Mouse (Mus musculus) gastrocnemius, postnatal 36 days (tissue): ENCODE results near the gene Chdh. TPM values are rescaled to one million over a fixed set of nuclear protein-coding genes. Genes with fewer than 3 reads are reported as not detected.
A peak's percentile ranks its signal among the peaks of the same experiment; 100 is the strongest.

Experiments
- DNase-seq, 2 experiments: peaks; one replicate each; pipeline ENCODE4 v3.0.0; 2022
- intact Hi-C: fragments of 180-260 bp; cut with DNase I; formaldehyde crosslinking; loops from one replicate; pipeline ENCODE4 v1.15.1; 2025
- total RNA-seq, 2 experiments: library from RNA; stranded (reverse); gene quantifications; 2 replicates each; pipeline ENCODE4 v1.2.3; 2021

Gene Chdh
- total RNA-seq, 2 experiments from 2014 or later, result 0.15 to 0.30 TPM

DNA sequence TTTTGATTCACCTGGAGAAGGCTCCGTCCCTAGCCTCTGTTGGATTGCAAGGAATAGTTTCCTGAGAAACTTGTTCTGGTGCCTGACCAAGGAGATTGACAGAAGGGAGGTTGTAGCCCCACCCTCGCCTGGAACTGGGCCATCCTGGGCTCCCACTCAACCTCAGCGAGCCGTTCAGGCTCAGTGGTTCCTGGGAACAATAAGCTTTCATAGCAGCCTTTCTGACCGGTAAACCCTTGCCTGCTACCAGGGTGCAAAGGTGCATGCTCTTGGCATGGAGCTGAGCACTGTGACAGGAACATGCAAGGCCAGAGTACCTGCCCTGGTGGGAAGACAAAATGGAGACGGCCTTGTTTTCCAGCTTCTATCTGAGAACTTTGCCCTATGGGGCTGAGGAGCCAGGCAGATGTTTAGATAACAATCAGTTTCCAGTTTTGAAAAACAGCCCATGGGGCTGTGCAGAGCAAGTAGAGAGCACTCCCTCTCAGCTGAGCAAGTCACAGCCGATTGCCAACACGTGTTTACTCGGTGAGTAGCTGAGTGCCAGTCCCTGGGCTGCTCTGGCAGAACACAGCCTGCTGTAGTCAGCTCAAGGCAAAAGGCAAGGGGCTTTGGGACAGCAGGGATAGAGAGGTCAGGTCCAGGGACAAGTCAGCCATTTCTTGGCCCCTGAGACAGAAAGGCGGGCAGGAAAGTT, 1.2 kb downstream of the Chdh start:
- intact Hi-C loops, result no loop called here
- DNase-seq, result peak; percentile 39 to 46

DNA sequence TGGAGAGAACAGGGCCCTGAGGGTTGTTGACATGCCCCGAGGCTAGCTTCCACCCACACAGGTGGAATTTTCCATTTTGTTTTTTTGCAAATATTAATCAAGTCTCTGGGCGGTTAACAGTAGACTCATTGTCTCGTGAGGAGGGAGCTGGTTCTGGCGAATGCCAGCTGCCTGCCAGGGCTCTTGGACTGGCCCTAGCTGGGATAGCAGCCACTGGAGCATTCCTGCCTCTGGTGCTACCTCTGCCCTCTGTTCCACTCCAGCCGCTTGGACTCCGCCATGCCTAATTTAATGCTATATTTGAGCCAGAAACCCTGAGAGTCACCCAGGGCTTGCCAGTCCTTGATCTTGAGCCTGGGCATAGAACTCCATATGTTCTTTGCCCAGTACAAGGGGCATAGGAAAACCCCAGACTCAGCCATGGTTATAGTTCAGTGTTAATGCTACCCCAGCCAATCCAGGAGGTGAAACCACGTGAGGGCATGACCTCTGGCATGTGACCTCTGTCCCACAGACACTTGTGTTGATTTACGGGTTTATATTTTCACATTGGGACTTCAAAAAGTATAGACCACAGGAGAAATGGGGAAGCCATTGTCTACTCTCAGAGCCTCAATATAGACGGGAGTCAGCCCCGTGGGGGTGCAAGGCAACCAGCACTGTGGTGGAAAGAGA, 3.2 kb downstream of the Chdh start:
- no peak for DNase-seq
- intact Hi-C loops, result no loop called here

DNA sequence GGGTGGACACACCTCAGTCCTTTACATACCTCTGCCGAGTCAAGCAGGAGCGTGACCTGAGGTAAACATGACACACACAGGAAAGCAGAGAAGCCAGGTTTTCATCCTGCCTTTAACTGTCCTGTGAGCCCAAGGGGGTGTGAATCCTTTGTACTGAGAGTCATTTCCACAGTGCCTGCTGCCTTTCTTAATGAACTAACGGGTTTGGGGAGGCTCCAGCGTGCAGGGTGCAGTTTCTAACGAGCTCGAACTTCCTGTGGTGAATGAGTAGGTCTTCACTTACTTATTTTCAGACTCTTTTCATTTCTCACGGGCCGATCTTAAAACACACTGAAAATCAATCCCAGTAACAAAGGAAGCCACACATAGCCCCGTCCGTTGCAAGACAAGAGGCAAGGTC, 5.7 kb downstream of the Chdh start:
- DNase-seq, result no peak
- intact Hi-C loops, result no loop called here

DNA sequence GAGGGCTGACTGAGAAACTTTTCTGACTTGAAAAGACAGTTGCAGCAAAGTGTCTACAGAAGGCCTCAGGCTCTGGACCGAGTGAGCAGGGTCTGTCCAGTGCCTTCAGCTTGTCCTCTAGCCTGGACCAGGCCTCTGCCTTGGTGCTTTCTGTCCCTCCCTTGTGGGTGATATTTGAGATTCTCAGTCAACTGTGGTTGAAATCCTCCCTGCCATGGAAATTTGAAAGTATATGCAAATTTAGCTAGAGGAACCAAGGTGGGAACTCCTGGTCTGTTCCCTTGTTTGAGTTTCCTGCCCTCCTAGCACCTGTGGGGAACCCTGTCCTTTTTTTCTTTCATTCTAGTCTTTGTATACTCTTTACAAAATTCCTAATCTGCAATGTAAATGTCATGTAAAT, 6.2 kb downstream of the Chdh start:
- no peak for DNase-seq
- intact Hi-C loops, result no loop called here

DNA sequence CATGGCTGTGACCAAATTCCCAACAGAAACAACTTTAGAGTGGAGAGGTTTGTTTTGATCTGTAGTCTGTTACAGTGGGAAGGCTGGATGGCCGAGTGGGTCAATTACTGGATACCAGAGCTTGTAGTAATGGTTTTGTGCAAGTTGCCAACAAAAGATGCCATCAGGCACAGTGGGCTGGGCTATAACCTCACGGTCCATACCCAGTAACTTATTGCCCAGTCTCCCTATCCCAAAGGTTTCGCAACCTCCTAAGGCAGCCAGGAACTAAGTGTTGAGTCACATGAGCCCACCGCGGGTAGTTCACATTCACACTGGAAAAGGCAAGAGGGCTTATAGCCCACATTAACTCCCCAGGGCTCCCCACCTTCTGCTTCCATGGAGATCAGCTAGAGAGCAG, 7.8 kb downstream of the Chdh start:
- intact Hi-C loops, result no loop called here
- no peak for DNase-seq

DNA sequence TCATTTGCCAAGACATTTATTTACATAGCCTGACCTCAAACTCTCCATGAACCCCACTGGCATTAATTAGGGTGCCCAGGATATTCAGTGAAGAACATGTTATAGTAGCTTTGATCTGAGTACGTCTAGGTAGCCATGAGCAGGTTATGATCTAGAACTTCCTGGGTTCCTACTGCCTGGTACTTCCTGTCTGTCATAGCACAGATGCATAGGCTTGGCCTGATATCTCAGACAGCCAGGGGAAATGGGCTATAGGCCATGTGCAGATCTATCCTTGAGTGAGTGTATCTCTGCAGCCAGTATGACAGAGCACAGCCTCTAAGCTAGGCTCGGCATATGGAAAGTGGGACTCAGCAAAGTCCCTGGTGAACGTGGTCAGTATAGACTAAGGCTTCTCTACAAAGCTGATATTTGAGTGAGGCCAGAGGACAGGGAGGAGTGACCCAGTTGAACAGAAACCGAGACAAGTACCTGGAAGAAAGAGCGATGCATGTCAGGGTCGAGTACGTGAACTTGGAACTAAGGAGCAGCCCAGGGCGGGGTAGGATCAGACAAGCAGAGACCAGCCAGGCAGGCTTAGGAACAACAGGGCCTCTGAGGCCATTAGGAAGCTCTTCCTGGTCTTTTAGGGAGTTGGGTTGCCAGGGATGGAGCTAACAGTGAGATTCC, 9.1 kb downstream of the Chdh start:
- intact Hi-C loops, result no loop called here
- no peak for DNase-seq

DNA sequence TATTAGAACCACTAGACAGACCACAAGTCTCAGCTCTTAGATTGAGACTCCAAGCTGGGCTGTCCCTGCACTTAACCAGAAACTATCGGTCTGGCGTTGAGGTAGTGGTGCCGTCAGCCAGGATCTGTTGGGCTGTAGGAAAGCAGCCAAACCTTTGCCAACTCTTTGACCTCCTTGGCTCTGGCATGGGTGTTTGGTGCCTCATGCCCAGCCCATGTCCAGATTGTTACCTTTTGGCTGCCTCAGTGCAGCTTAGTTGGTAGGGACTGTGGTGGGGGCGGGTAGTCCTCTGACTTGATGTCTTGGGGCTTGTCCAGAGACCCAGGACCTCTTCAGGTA, 9.6 kb downstream of the Chdh start:
- intact Hi-C loops, result no loop called here

DNA sequence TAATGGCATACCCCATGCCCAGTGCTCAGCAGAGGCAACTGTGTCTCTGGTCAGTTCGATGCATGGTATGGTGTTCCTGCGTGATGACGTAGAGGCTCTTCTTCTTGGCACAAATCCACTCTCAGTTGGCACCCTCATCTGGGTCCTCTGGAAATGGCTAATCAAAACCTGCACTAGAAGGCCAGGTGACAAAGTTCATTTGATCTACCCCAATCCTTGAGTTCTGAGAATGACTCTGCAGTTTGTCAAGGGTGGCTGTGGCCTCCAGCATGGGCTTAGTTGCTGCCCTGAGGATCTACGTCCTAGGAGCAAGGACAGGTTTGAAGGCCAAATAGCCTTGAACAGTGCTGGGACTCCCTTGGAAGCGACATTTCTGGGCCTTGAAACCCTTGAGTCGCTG, 10.0 kb downstream of the Chdh start:
- DNase-seq, result no peak
- intact Hi-C loops, result no loop called here

More for the DNA sequence above, 9.6 kb downstream of the Chdh start:
- DNase-seq, result no peak

DNA sequence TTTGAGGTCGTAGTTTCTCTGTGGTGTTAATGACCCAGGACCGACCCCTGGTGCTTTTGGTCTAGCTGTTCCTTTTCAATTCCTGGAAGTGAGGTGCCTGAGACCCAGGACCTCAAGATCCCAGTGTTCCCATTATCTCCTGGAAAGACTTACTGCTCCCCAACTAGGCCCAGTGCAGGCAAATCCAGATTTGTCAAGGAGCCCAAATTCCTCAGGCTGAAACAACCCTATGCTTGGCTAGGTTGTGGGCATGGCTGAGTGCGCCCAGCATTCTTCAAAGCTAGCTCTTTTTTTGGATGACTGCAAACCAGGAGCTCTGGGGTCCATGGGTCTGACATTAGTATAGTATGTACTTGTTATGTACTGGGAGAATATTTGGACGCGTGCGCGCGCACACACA, 10.6 kb downstream of the Chdh start:
- intact Hi-C loops, result no loop called here
- no peak for DNase-seq

DNA sequence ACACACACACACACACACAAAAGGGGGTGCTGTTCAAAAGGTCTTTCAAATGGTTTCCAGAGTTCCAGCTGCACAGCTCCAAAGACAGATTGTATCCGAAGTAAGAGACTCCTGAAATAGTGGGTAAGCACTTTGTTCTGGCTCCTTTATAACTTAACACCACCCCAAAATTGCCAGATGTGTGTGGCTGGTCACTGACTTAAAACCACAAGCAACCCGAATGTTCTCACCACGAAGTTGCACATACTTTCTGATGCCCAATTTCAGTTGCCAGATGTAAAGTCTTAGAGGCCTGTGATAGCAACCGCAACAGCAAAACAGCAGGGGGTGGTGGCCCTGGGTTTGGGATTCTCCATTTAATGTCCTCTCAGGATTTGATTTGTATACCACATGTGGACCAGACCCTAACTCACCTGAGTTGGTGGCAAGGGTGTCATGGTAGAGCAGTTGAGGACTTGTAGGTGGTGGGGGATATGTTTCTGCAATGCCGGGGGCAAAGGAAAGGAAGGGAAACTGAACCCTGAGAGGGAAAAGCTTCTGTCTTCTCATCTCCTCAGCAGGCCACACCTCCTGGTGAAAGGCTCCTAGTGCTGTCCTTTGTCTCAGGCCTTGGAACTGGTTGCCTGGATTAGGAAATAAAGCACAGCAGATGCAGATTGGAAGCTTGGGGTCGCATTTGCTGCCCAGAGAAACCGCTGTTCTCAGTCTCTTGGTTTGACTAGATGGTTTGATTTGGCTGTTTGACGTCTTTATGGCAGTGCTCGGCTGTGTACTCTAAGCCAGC, 11.2 kb downstream of the Chdh start:
- intact Hi-C loops, result no loop called here
- DNase-seq, result no peak

DNA sequence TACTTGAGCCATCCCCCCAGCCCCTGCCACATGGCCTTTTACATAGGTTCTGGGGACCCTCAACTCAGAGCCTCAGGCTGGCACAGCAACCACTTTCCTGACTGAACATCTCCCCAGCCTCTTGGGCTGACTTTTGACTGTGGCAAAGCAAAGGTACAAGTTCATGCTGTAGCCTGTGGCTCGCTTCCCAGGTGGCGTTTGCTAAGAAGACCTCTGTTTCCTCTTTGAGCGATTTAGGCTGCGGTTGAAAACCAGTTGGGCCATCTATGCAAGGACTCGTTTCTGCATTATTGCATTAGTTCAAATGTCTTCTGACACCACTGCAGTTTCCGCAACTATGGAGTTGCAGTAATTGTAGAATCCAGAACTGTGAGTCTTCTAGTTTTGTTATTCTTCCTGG, 13.6 kb downstream of the Chdh start:
- intact Hi-C loops, result no loop called here

DNA sequence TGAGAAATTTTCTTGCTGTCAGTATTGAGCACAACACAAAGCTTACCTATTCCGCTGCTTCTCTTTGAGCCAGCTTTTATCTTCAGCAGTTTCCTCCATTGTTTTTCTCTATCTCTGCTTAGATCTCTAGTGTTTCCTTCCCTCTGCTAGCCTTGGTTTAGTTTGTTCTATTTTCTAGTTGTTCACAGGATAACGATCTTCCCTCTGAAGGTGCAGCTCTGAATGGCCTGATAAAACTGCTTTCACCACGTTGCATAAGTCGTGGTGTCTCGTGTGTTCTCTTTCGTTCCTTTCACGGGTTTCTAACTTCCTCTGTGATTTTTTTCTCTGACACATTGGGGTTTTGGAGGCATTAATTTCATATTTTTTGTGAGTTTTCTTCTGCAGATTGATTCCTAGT, 15.6 kb downstream of the Chdh start:
- intact Hi-C loops, result no loop called here
- DNase-seq, result no peak

More for the DNA sequence above, 13.6 kb downstream of the Chdh start:
- no peak for DNase-seq

DNA sequence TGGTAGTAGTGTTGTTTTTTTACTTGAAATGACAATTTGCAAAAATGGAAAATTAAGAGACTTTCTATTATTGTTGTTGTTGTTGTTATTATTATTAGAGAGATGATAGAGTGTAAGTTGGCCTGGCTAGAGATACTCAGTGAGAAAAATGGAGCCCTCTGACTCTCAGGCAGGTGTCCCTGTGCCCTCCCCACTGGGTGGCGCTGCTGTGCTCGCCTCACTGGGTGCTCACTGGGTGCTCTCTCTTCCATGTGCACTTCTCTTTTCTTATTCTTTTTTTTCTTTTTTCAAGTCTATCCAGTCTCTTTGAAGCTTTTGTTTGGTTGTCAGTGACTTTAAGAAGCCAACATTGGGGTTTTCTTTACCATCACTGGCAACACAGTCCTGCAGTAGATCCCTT, 18.6 kb downstream of the Chdh start:
- intact Hi-C loops, result no loop called here

DNA sequence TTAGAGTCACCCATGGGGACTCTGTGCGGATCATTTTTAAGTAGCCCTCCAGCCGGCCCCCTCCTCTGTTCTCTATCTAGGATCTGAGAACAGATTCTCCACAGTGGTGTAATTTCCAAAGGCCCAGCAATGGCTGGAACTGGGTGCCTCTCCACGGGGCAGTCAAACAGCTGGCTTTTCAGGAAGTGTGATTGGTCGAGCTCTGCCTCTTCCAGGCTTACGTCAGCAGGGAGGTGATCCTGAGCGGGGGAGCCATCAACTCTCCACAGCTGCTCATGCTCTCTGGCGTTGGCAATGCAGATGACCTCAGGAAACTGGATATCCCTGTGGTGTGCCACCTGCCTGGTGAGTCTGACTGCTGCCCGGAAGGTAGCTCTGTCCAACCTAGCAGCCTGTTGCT, 24.6 kb downstream of the Chdh start:
- DNase-seq, result no peak
- intact Hi-C loops, result no loop called here

More for the DNA sequence above, 18.6 kb downstream of the Chdh start:
- no peak for DNase-seq

DNA sequence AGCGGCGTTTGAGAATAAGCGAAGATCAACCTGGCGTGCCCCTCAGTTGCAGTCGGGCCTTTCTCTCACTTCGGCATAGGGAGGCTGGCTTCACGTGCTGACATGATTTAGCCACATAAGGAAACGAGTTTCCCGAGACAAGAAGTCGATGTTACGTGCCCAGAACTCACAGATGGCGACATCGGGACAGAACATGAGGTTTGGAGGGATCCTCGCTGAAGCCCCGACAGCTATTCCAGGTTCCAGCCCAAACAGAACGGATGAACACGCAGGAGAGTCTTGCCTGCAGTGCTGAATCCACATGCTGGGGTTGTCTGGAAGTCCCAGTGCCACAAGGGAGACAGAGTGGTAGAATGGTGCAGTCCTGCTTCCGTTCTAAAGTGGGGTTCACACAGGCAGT, 29.6 kb downstream of the Chdh start:
- no peak for DNase-seq
- intact Hi-C loops, result no loop called here

DNA sequence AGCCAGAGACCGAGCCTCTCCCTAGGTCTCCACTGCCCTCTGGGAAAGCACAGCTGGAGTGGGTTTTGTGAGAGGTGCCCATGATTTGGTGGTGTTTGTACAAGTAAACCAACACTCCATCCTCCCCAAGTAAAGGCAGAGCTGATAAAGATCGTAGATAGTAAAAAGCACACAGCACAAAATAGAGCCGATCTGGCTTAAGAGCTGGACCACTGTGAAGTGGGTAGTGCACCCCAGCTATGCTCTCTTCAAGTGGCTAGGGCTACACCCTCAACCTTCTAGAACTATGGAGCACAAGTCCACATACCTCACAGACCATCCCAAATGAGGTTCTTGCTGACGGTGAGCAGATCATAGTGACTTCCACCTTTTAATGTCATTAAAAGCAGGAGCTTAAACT, 30.6 kb downstream of the Chdh start:
- intact Hi-C loops, result no loop called here
- no peak for DNase-seq

DNA sequence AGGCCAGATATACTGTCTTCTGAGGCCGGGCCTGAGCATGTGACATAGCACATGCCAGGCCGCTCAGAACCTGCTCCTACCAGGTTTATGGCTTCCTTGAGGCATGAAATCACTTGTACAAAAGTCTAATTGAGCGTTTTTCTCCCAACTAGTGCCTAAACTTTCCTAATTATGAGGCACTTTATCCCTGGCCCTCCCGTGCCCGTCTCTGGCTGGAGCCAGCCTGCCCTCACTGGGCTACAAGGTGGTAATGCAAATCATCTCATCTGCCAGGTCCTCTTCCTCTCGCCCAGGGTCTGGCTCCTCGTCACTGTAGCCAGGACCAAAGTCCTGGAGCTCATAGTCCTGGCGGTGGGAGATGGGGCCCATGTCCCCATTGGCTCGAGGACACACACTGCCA, 33.0 kb downstream of the Chdh start:
- intact Hi-C loops, result no loop called here
- DNase-seq, result no peak

DNA sequence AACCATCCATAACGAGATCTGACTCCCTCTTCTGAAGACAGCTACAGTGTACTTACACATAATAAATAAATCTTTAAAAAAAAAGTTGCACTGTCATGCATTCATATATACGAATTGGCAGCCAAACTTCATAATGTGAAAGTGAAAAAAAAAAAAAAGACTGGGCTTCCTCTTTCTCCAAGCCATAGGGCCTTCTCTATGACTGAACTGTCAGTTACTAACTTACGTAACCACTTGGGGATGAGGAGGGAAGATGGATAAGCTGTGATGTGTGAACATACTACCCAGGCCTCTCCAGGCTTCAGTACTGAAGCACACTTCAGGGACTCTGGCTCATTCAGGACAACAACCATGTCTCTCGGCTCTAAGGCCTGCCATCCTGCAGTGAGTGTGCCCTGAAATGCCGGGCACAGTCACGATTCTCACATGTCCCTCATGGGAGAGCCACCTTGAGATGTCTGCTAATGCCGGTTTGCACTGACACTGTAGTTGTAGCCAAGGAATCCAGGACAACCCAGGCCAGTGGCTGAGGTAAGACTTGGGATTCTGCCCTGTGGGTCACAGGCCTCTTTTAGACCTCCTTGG, 34.6 kb downstream of the Chdh start:
- no peak for DNase-seq
- intact Hi-C loops, result no loop called here

DNA sequence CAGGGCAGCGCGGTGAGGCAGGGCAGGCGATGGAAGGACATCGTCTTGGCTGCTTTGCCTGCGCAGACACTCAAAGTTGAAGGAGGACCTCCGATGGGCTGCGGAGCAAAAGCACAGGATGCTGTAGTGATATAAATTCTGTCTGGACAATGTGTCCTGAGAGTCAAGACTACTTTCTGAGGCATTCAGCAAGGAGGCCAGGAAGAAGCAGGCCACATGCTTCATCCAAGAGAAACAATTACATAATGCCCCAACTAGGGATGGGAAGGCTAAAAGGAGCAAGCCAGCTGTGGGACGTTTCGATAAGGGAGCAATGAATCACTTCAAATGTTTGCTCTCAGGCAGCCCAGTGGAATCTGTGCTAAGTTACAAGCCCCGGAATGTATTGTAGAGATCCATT, 36.4 kb downstream of the Chdh start:
- DNase-seq, result no peak
- intact Hi-C loops, result no loop called here

DNA sequence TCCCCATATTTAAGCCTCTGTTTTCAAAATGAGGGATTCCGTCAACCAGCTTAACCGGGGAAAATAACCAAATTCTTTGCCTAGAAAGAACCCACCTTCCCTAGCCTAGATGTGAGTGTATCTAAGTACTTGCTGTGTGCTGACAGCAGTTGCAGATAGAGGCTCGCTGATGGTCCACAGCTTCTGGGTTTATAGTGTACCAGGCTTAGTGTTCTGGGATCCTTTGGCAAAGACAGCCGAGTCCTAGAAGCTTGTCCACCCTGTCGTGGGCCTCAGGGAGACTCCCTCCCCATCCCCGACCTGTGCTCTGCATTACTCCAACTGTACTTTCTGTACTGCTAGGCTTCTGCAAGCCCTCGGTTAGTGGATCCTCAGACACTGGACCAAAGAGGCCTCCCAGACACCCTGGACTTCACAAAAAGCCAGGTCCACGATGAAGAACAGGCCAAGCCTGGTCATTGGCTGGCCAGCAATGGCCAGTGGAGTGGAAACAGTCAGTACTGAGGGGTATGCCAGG, 36.9 kb downstream of the Chdh start:
- intact Hi-C loops, result no loop called here

DNA sequence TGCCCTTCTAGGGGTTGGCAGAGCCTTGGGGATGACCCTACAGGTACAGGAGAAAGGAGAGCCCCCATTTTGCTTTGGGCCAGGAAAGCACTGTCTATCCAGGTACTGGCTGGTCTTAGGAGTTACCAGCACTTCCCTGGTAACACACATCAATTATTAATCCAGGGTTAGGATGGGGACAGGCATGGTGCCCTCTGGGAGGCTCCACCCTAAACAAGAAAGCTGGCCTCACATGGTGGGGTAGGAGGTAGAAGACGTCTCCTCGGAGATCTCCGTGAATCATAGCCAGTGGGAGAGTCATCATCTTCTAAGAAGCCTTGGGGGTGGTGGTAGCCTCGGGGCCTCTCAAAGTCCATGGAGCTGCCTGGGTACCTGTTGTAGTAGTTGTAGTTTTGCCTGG, 38.2 kb downstream of the Chdh start:
- intact Hi-C loops, result no loop called here
- DNase-seq, result no peak

More for the DNA sequence above, 36.9 kb downstream of the Chdh start:
- no peak for DNase-seq
